Mouse (Mus musculus): ENCODE measurements around the gene 4931414P19Rik.
A peak's percentile ranks its signal among the peaks of the same experiment; 100 is the strongest.

DNA sequence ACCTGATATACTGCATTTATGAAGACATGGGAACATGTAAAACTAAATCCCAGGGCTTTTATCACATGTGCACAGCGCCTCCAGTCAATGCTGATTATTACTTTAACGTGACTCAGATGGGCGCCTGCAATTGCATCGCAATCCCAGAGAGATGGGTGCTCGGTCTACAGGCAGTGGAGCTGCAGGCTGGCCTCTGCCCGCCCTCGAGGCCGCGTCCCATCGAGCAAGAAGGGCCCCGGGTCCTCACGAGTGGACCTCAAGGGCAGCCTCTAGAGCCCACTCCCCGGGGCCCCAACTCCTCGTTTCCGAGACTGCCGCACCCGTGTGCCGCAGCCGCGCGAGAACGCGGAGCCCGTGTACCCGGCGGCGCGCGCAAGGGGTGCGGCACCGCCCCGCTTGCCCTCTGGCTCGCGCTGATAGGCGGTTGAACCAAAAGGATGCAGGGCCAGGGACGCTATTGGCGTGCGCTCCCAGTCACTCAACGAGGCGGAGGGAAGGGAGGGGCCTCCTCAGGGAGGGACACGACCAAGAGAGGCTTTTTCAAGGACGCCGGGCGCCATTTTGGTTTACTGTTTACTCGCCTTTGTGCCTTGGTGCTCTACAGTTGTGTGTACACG, 2.6 kb downstream of the 4931414P19Rik start:
- TF ChIP-seq CTCF (IDR thresholded peaks at IDR 0.05; ENCODE audit: control insufficient read depth, insufficient read depth, low read length) = no peak
- peak; percentile 75; the same call in 1 of the 2 replicates for TF ChIP-seq POLR2A (IDR thresholded peaks at IDR 0.05; ENCODE audit: borderline replicate concordance, control insufficient read depth, low read depth, low read length)
